Mouse (Mus musculus) CH12.LX (cell line): Measurements from ENCODE around the gene B4galnt3. TPM values are rescaled to one million over a fixed set of nuclear protein-coding genes. Genes with fewer than 3 reads are reported as not detected.

Experiments
- DNase-seq: peaks from one replicate; pipeline ENCODE4 v3.0.0-alpha.2; 2013; ENCODE audit errors: extremely low read depth
- H3K27ac ChIP-seq: 2 replicates; pipeline ENCODE4 v1.5.1; 2012; ENCODE audit warnings: low read depth, mild to moderate bottlenecking, control low read depth, moderate library complexity; ENCODE audit not compliant: insufficient read depth
- H3K27me3 ChIP-seq: replicated peaks from 2 replicates; pipeline ENCODE3; 2012; ENCODE audit warnings: inconsistent platforms
- H3K36me3 ChIP-seq, 2 experiments: replicated peaks in 1 of 2; 2 replicates each; pipeline versions ENCODE3 to v1.6.1; 2012; ENCODE audit warnings: inconsistent platforms in 1 of 2, low read length in 1 of 2, mild to moderate bottlenecking in 1 of 2, mixed read lengths in 1 of 2, moderate library complexity in 1 of 2; ENCODE audit not compliant: control insufficient read depth in 1 of 2, insufficient read depth in 1 of 2
- H3K4me1 ChIP-seq, 2 experiments: 2 replicates each; pipeline ENCODE4 v1.6.1; 2012; ENCODE audit warnings: inconsistent platforms in 1 of 2, moderate library complexity in 1 of 2; ENCODE audit not compliant: insufficient read depth in 2 of 2, control insufficient read depth in 1 of 2
- H3K4me2 ChIP-seq: 2 replicates; pipeline ENCODE4 v1.6.1; 2012; ENCODE audit warnings: low read depth, mild to moderate bottlenecking, control low read depth; ENCODE audit not compliant: poor library complexity, insufficient read depth, severe bottlenecking
- H3K4me3 ChIP-seq, 3 experiments: fragments of 150-350 bp in 1 of 3; sonication (generic) in 1 of 3; replicated peaks in 1 of 3; 2 replicates each; pipeline versions ENCODE3 to v1.5.1; 2011 to 2012; ENCODE audit warnings: low read depth in 2 of 3, low read length in 2 of 3, mild to moderate bottlenecking in 2 of 3, moderate library complexity in 2 of 3, control low read depth in 1 of 3, improper control_type of control experiment in 1 of 3, inconsistent platforms in 1 of 3, mixed read lengths in 1 of 3; ENCODE audit not compliant: poor library complexity in 1 of 3
- H3K79me2 ChIP-seq: replicated peaks from 2 replicates; pipeline ENCODE4 v1.6.1; 2012; ENCODE audit warnings: mild to moderate bottlenecking, moderate library complexity; ENCODE audit not compliant: control insufficient read depth, poor library complexity, insufficient read depth, severe bottlenecking; ENCODE audit errors: extremely low read depth
- H3K9ac ChIP-seq: 2 replicates; pipeline ENCODE4 v1.6.1; 2012; ENCODE audit warnings: low read depth, mild to moderate bottlenecking, control low read depth, moderate library complexity; ENCODE audit not compliant: insufficient read depth
- H3K9me3 ChIP-seq: replicated peaks from 2 replicates; pipeline ENCODE3; 2012; ENCODE audit warnings: low read length, inconsistent platforms, mixed read lengths
- BHLHE40 ChIP-seq: IDR thresholded peaks from 2 replicates; pipeline ENCODE4 v1.6.1; 2011; ENCODE audit warnings: mild to moderate bottlenecking, low read depth, low read length, improper control_type of control experiment
- CHD2 ChIP-seq: IDR thresholded peaks from 2 replicates; pipeline ENCODE4 v1.6.1; 2011; ENCODE audit warnings: low read length, improper control_type of control experiment
- CTCF ChIP-seq, 2 experiments: IDR thresholded peaks in 1 of 2; conservative IDR thresholded peaks in 1 of 2; 2 replicates each; pipeline ENCODE4 v1.5.1; 2011 to 2012; ENCODE audit warnings: low read depth in 2 of 2, low read length in 2 of 2, improper control_type of control experiment in 1 of 2, inconsistent platforms in 1 of 2, mild to moderate bottlenecking in 1 of 2, moderate library complexity in 1 of 2
- E2F4 ChIP-seq: IDR thresholded peaks from 2 replicates; pipeline ENCODE4 v1.6.1; 2011; ENCODE audit warnings: low read depth, low read length, improper control_type of control experiment; ENCODE audit not compliant: insufficient replicate concordance
- ELF1 ChIP-seq: IDR thresholded peaks from 2 replicates; pipeline ENCODE4 v1.6.1; 2014; ENCODE audit warnings: low read depth, mild to moderate bottlenecking, inconsistent platforms, low read length, improper control_type of control experiment
- EP300 ChIP-seq: IDR thresholded peaks from 2 replicates; pipeline ENCODE4 v1.6.1; 2011; ENCODE audit warnings: low read length, improper control_type of control experiment
- ETS1 ChIP-seq: conservative IDR thresholded peaks from 2 replicates; pipeline ENCODE4 v1.6.1; 2012; ENCODE audit warnings: low read depth, mild to moderate bottlenecking, inconsistent platforms, low read length, improper control_type of control experiment, moderate library complexity
- IRF4 ChIP-seq: IDR thresholded peaks from 2 replicates; pipeline ENCODE4 v1.6.1; 2014; ENCODE audit warnings: low read depth, mild to moderate bottlenecking, inconsistent platforms, low read length, improper control_type of control experiment
- JUN ChIP-seq: IDR thresholded peaks from 2 replicates; pipeline ENCODE4 v1.6.1; 2011; ENCODE audit warnings: low read depth, mild to moderate bottlenecking, low read length, improper control_type of control experiment, moderate library complexity; ENCODE audit not compliant: insufficient read depth
- JUND ChIP-seq: conservative IDR thresholded peaks from 2 replicates; pipeline ENCODE4 v1.6.1; 2011; ENCODE audit warnings: low read depth, low read length, improper control_type of control experiment
- MAFK ChIP-seq: IDR thresholded peaks from 2 replicates; pipeline ENCODE4 v1.6.1; 2011; ENCODE audit warnings: low read length, improper control_type of control experiment; ENCODE audit not compliant: insufficient replicate concordance
- MAX ChIP-seq: IDR thresholded peaks from 2 replicates; pipeline ENCODE4 v1.6.1; 2011; ENCODE audit warnings: low read length, improper control_type of control experiment
- MAZ ChIP-seq: IDR thresholded peaks from 2 replicates; pipeline ENCODE4 v1.6.1; 2012; ENCODE audit warnings: low read depth, mild to moderate bottlenecking, inconsistent platforms, low read length, improper control_type of control experiment, moderate library complexity
- MEF2A ChIP-seq: IDR thresholded peaks from 2 replicates; pipeline ENCODE4 v1.6.1; 2014; ENCODE audit warnings: low read depth, mild to moderate bottlenecking, inconsistent platforms, low read length, improper control_type of control experiment, borderline replicate concordance
- MXI1 ChIP-seq: IDR thresholded peaks from 2 replicates; pipeline ENCODE4 v1.6.1; 2011; ENCODE audit warnings: mild to moderate bottlenecking, low read depth, low read length, improper control_type of control experiment
- MYC ChIP-seq: IDR thresholded peaks from 2 replicates; pipeline ENCODE4 v1.6.1; 2011; ENCODE audit warnings: low read depth, mild to moderate bottlenecking, improper control_type of control experiment, low read length
- NELFE ChIP-seq: IDR thresholded peaks from 2 replicates; pipeline ENCODE4 v1.6.1; 2011; ENCODE audit warnings: low read depth, low read length, improper control_type of control experiment
- NRF1 ChIP-seq: IDR thresholded peaks from 2 replicates; pipeline ENCODE4 v1.6.1; 2014; ENCODE audit warnings: low read depth, mild to moderate bottlenecking, inconsistent platforms, low read length, improper control_type of control experiment, moderate library complexity
- PAX5 ChIP-seq: IDR thresholded peaks from 2 replicates; pipeline ENCODE4 v1.6.1; 2012; ENCODE audit warnings: low read length, inconsistent platforms, mixed read lengths
- POLR2A ChIP-seq: IDR thresholded peaks from 2 replicates; pipeline ENCODE4 v1.6.1; 2011; ENCODE audit warnings: low read depth, mild to moderate bottlenecking, improper control_type of control experiment, low read length
- POLR2AphosphoS2 ChIP-seq: IDR thresholded peaks from 2 replicates; pipeline ENCODE4 v1.6.1; 2011; ENCODE audit warnings: low read depth, low read length, improper control_type of control experiment
- RAD21 ChIP-seq: IDR thresholded peaks from 2 replicates; pipeline ENCODE4 v1.6.1; 2011; ENCODE audit warnings: low read depth, mild to moderate bottlenecking, low read length, improper control_type of control experiment, moderate library complexity
- SIN3A ChIP-seq: IDR thresholded peaks from 2 replicates; pipeline ENCODE4 v1.6.1; 2012; ENCODE audit warnings: low read length, improper control_type of control experiment, inconsistent platforms
- SMC3 ChIP-seq: IDR thresholded peaks from 2 replicates; pipeline ENCODE4 v1.6.1; 2011; ENCODE audit warnings: low read depth, low read length, improper control_type of control experiment
- TBP ChIP-seq: conservative IDR thresholded peaks from 2 replicates; pipeline ENCODE4 v1.6.1; 2011; ENCODE audit warnings: low read depth, low read length, improper control_type of control experiment
- TCF12 ChIP-seq: IDR thresholded peaks from 2 replicates; pipeline ENCODE4 v1.6.1; 2014; ENCODE audit warnings: low read depth, mild to moderate bottlenecking, inconsistent platforms, low read length, improper control_type of control experiment
- UBTF ChIP-seq: IDR thresholded peaks from 2 replicates; pipeline ENCODE4 v1.6.1; 2012; ENCODE audit warnings: low read depth, mild to moderate bottlenecking, inconsistent platforms, low read length, improper control_type of control experiment, moderate library complexity
- USF2 ChIP-seq: conservative IDR thresholded peaks from 2 replicates; pipeline ENCODE4 v1.6.1; 2011; ENCODE audit warnings: low read depth, low read length, improper control_type of control experiment
- ZKSCAN1 ChIP-seq: IDR thresholded peaks from 2 replicates; pipeline ENCODE4 v1.6.1; 2012; ENCODE audit warnings: low read depth, inconsistent platforms, low read length, improper control_type of control experiment, borderline replicate concordance
- ZMIZ1 ChIP-seq: IDR thresholded peaks from 2 replicates; pipeline ENCODE4 v1.6.1; 2012; ENCODE audit warnings: low read depth, mild to moderate bottlenecking, inconsistent platforms, low read length, improper control_type of control experiment
- ZNF384 ChIP-seq: IDR thresholded peaks from 2 replicates; pipeline ENCODE4 v1.6.1; 2012; ENCODE audit warnings: low read depth, low read length, improper control_type of control experiment, inconsistent platforms
- dilution Hi-C: fragments of 300-500 bp; cut with MboI; formaldehyde crosslinking; loops from 2 replicates; pipeline ENCODE4 v1.14.3; 2020; ENCODE audit warnings: low sequenced_read_pairs; ENCODE audit not compliant: extremely low pct_unique_long_range_greater_than_20kb, extremely low pct_ligation_motif_present
- in situ Hi-C: fragments of 300-500 bp; cut with MboI; formaldehyde crosslinking; loops from 3 replicates; pipeline ENCODE4 v1.14.3; 2019; ENCODE audit warnings: low sequenced_read_pairs, low pct_ligation_motif_present, low pct_unique_long_range_greater_than_20kb, mixed read lengths
- polyA plus RNA-seq: library from polyadenylated mRNA; unstranded; fragments of >175 nt; gene quantifications from 2 replicates; pipeline ENCODE4 v1.2.1, GENCODE M21; 2012; ENCODE audit warnings: low read depth; ENCODE audit not compliant: insufficient read length
- total RNA-seq, 2 experiments: library from RNA; depleted of rRNA; stranded (reverse); fragments of 300-350 nt in 1 of 2; fragments of >200 nt in 1 of 2; gene quantifications; 2 replicates each; pipeline ENCODE4 v1.2.3; 2012 to 2014

B4galnt3 gene
- total and polyA plus RNA-seq, 3 experiments, result 0.21 to 0.47 (median 0.44) TPM

DNA sequence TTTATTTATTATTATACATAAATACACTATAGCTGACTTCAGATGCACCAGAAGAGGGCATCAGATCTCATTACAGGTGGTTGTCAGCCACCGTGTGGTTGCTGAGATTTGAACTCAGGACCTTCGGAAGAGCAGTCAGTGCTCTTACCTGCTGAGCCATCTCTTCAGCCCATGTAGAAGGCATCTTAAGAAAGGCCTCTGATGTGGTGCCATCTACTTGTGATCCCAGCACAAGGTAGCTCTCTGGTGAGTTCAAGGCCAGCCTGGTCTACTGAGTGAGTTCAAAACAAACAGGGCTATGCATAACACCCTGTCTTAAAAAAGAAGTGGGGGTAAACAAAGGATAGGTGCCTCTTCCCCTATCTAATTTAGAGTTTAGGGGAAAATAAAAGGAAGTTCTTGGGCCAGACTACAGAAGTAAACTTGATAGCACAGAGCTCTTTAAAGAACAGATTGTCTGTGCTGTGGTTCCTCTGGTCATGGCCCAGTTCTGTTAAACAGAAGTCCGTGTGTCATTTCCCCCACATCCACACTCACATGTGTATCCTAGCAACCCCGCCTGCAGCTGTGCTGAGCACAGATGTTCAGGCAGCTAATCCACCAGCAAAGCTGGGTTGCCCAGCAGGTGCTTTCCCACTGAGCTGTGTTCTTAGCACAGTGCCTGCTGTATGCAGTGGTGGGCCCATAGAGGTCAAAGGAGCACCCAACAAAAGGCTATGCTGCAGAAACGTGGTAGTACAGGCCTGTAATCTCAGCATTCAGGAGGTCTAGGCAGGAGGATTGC lies 139.6 kb downstream of the B4galnt3 start:
- Histone ChIP-seq H3K27me3 (no peaks in the 10 kb centered on the region), H3K4me3 (no peak overlapping the region), H3K9me3 (no peaks in the 10 kb centered on the region), H3K9ac (no peak overlapping the region), H3K27ac (peak overlapping the region; percentile 92), H3K36me3 (no peaks in the 10 kb centered on the region), H3K4me1 (peaks cover 43 to 84% of the 10 kb centered on the region in 2 experiments), H3K79me2 (no peaks in the 10 kb centered on the region), H3K4me2 (0 out of 2 replicates have a peak overlapping the region, but pooled peaks have one; percentile 17)
- peak; percentile 97 for DNase-seq
- in situ Hi-C loops, result loop anchor here (5.0 to 10.0 kb wide), 3 partner anchors 33 to 120 kb away; partner anchors contain the start of gene Wnk1
- TF ChIP-seq CTCF (conservative IDR thresholded peaks at IDR 0.05 in 1 of 2, IDR thresholded peaks at IDR 0.05 in 1 of 2; ENCODE audit: low read depth in 2 of 2, low read length in 2 of 2) (peak in 1 of 2 experiments; percentile 26; a peak in 2 of 4 replicates), PAX5 (no peak), MAX (peak; percentile 76), BHLHE40 (peak; percentile 93), ZMIZ1 (0 out of 2 replicates have a peak, but pooled peaks have one; percentile 48), USF2 (no peak), RAD21 (peak; percentile 32), SMC3 (peak; percentile 34), ETS1 (peak; percentile 95), ELF1 (no peak), JUN (no peak; the same call in 1 of the 2 replicates), NELFE (0 out of 2 replicates have a peak, but pooled peaks have one; percentile 4), MXI1 (peak; percentile 89), ZKSCAN1 (no peak; the same call in 1 of the 2 replicates), MAZ (peak; percentile 62; the same call in 1 of the 2 replicates), POLR2A (no peak), IRF4 (peak; percentile 85), UBTF (no peak), EP300 (peak; percentile 90), ZNF384 (no peak; the same call in none of the 2 replicates), SIN3A (peak; percentile 87), MEF2A (0 out of 2 replicates have a peak, but pooled peaks have one; percentile 62), NRF1 (peak; percentile 39; the same call in 1 of the 2 replicates), POLR2AphosphoS2 (no peak), MAFK (peak; percentile 29; the same call in 1 of the 2 replicates), TBP (peak; percentile 93), CHD2 (peak; percentile 45), MYC (peak; percentile 85), TCF12 (peak; percentile 100), E2F4 (no peak), JUND (peak; percentile 43; the same call in 1 of the 2 replicates)
- dilution Hi-C loops, result no loop called here
